Mouse (Mus musculus): ENCODE data around the gene Zfp423. TPM values are rescaled to one million over a fixed set of nuclear protein-coding genes. Genes with fewer than 3 reads are reported as not detected.

Zfp423 gene
- polyA plus RNA-seq, 1 experiment: 2.8 TPM

GRCm38 (mm10) chr8:87967057-87967820 is 7.8 kb upstream of the Zfp423 start:
- H3K4me1 ChIP-seq (ENCODE audit: control insufficient read depth, insufficient read depth, low read length): no peaks in the 10 kb centered on the region; the same call in 1 of the 2 replicates
- no peak overlapping the region for H3K4me3 ChIP-seq (ENCODE audit: insufficient read depth, low read length)
- H3K27ac ChIP-seq (ENCODE audit: insufficient read depth, low read length): no peak overlapping the region
- TF ChIP-seq POLR2A (IDR thresholded peaks at IDR 0.05; ENCODE audit: low read depth, low read length) (no peak), CTCF (IDR thresholded peaks at IDR 0.05; ENCODE audit: borderline replicate concordance, insufficient read depth, low read length) (no peak)

GRCm38 (mm10) chr8:87962514-87963225 is 3.3 kb upstream of the Zfp423 start:
- Histone ChIP-seq H3K4me3 (ENCODE audit: insufficient read depth, low read length) (no peak overlapping the region), H3K4me1 (ENCODE audit: control insufficient read depth, insufficient read depth, low read length) (no peaks in the 10 kb centered on the region; the same call in 1 of the 2 replicates), H3K27ac (ENCODE audit: insufficient read depth, low read length) (no peak overlapping the region)
- TF ChIP-seq CTCF (IDR thresholded peaks at IDR 0.05; ENCODE audit: borderline replicate concordance, insufficient read depth, low read length) (no peak), POLR2A (IDR thresholded peaks at IDR 0.05; ENCODE audit: low read depth, low read length) (no peak)

- Histone ChIP-seq H3K4me1 (ENCODE audit: control insufficient read depth, insufficient read depth, low read length) (no peaks in the 10 kb centered on the region; the same call in 1 of the 2 replicates), H3K4me3 (ENCODE audit: insufficient read depth, low read length) (no peak overlapping the region), H3K27ac (ENCODE audit: insufficient read depth, low read length) (no peak overlapping the region)
- TF ChIP-seq POLR2A (IDR thresholded peaks at IDR 0.05; ENCODE audit: low read depth, low read length) (no peak), CTCF (IDR thresholded peaks at IDR 0.05; ENCODE audit: borderline replicate concordance, insufficient read depth, low read length) (no peak)
Measured at GRCm38 (mm10) chr8:87961680-87962513, 2.5 kb upstream of the Zfp423 start.

- no peak overlapping the region for H3K4me3 ChIP-seq (ENCODE audit: insufficient read depth, low read length)
- H3K4me1 ChIP-seq (ENCODE audit: control insufficient read depth, insufficient read depth, low read length): no peaks in the 10 kb centered on the region; the same call in 1 of the 2 replicates
- no peak for TF ChIP-seq POLR2A (IDR thresholded peaks at IDR 0.05; ENCODE audit: low read depth, low read length)
- no peak; the same call in 1 of the 2 replicates for TF ChIP-seq CTCF (IDR thresholded peaks at IDR 0.05; ENCODE audit: borderline replicate concordance, insufficient read depth, low read length)
- no peak overlapping the region for H3K27ac ChIP-seq (ENCODE audit: insufficient read depth, low read length)
Measured at GRCm38 (mm10) chr8:87961108-87961507, 1.7 kb upstream of the Zfp423 start.

- TF ChIP-seq CTCF (IDR thresholded peaks at IDR 0.05; ENCODE audit: borderline replicate concordance, insufficient read depth, low read length) (peak; percentile 49; the same call in 1 of the 2 replicates), POLR2A (IDR thresholded peaks at IDR 0.05; ENCODE audit: low read depth, low read length) (no peak)
- H3K4me3 ChIP-seq (ENCODE audit: insufficient read depth, low read length): peak overlapping the region; percentile 28
- no peak overlapping the region for H3K27ac ChIP-seq (ENCODE audit: insufficient read depth, low read length)
- H3K4me1 ChIP-seq (ENCODE audit: control insufficient read depth, insufficient read depth, low read length): no peaks in the 10 kb centered on the region; the same call in 1 of the 2 replicates
Measured at GRCm38 (mm10) chr8:87960061-87960749, 810 bp upstream of the Zfp423 start.

GRCm38 (mm10) chr8:87958451-87959319 is 710 bp downstream of the Zfp423 start:
- peak overlapping the region; percentile 25; the same call in 1 of the 2 replicates for H3K27ac ChIP-seq (ENCODE audit: insufficient read depth, low read length)
- TF ChIP-seq POLR2A (IDR thresholded peaks at IDR 0.05; ENCODE audit: low read depth, low read length) (no peak; the same call in none of the 2 replicates), CTCF (IDR thresholded peaks at IDR 0.05; ENCODE audit: borderline replicate concordance, insufficient read depth, low read length) (no peak)
- peak overlapping the region; percentile 65 for H3K4me3 ChIP-seq (ENCODE audit: insufficient read depth, low read length)
- no peaks in the 10 kb centered on the region for H3K4me1 ChIP-seq (ENCODE audit: control insufficient read depth, insufficient read depth, low read length)

- Histone ChIP-seq H3K4me3 (ENCODE audit: insufficient read depth, low read length) (peak overlapping the region; percentile 45), H3K27ac (ENCODE audit: insufficient read depth, low read length) (no peak overlapping the region; the same call in 1 of the 2 replicates), H3K4me1 (ENCODE audit: control insufficient read depth, insufficient read depth, low read length) (no peaks in the 10 kb centered on the region)
- TF ChIP-seq CTCF (IDR thresholded peaks at IDR 0.05; ENCODE audit: borderline replicate concordance, insufficient read depth, low read length) (no peak), POLR2A (IDR thresholded peaks at IDR 0.05; ENCODE audit: low read depth, low read length) (no peak)
Measured at GRCm38 (mm10) chr8:87957871-87958450, 1.4 kb downstream of the Zfp423 start.

GRCm38 (mm10) chr8:87956001-87956400 is 3.4 kb downstream of the Zfp423 start:
- Histone ChIP-seq H3K4me3 (ENCODE audit: insufficient read depth, low read length) (no peak overlapping the region), H3K4me1 (ENCODE audit: control insufficient read depth, insufficient read depth, low read length) (no peaks in the 10 kb centered on the region), H3K27ac (ENCODE audit: insufficient read depth, low read length) (no peak overlapping the region)
- TF ChIP-seq POLR2A (IDR thresholded peaks at IDR 0.05; ENCODE audit: low read depth, low read length) (no peak), CTCF (IDR thresholded peaks at IDR 0.05; ENCODE audit: borderline replicate concordance, insufficient read depth, low read length) (no peak)
